Mouse (Mus musculus) liver, postnatal 0 days (tissue): ENCODE measurements around the gene Txnrd2.

Experiments used
- CTCF ChIP-seq: sonication (generic); IDR thresholded peaks from 2 replicates; pipeline ENCODE4 v1.5.1; 2016; ENCODE audit warnings: antibody characterized with exemption, low read depth
- EP300 ChIP-seq: IDR thresholded peaks from 2 replicates; pipeline ENCODE4 v1.6.1; 2016; ENCODE audit warnings: antibody characterized with exemption, low read depth, mild to moderate bottlenecking

- TF ChIP-seq CTCF: no peak
- TF ChIP-seq EP300: no peak
These were observed 56.2 kb downstream of the Txnrd2 start for GRCm38 (mm10) chr16:18482431-18482830.
